Mouse (Mus musculus) lung, postnatal 36 days (tissue): ENCODE measurements around the gene Top2a.

Experiments used
- DNase-seq: peaks from one replicate; pipeline ENCODE4 v3.0.0; 2022; ENCODE audit warnings: mixed read lengths

Gene Top2a

GRCm38 (mm10) chr11:99023500-99024467 lies at the start of gene Top2a:
Top2a (minus strand) TSS chr11:99024189.
- peak; percentile 98 for DNase-seq

- DNase-seq = no peak
Observed at GRCm38 (mm10) chr11:99073781-99074180, 49.8 kb upstream of the Top2a start.

- no peak for DNase-seq
Observed at GRCm38 (mm10) chr11:99071866-99072265, 47.9 kb upstream of the Top2a start.

- DNase-seq = no peak
Observed at GRCm38 (mm10) chr11:99068455-99068854, 44.5 kb upstream of the Top2a start.

GRCm38 (mm10) chr11:99067591-99067990 lies 43.6 kb upstream of the Top2a start:
- DNase-seq = no peak

GRCm38 (mm10) chr11:99065979-99066378 lies 42.0 kb upstream of the Top2a start:
- peak; percentile 97 for DNase-seq

DNA sequence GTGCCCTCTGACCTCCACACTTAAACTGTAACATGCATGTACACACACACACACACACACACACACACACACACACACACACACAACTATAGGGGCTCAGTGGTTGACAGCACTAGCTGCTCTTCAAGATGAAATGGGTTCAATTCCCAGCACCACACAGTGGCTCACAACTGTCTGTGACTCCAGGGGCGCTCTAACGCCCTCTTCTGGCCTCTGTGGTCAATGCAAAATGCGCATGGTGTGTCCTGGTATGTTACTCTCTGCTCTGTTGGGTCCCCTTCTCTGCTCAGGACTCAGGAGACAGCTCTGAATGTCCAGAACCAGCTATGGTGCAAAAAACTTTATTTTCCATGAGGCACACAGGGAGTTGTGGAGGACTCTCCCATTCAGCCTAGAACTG lies 41.4 kb upstream of the Top2a start:
- DNase-seq = no peak

DNA sequence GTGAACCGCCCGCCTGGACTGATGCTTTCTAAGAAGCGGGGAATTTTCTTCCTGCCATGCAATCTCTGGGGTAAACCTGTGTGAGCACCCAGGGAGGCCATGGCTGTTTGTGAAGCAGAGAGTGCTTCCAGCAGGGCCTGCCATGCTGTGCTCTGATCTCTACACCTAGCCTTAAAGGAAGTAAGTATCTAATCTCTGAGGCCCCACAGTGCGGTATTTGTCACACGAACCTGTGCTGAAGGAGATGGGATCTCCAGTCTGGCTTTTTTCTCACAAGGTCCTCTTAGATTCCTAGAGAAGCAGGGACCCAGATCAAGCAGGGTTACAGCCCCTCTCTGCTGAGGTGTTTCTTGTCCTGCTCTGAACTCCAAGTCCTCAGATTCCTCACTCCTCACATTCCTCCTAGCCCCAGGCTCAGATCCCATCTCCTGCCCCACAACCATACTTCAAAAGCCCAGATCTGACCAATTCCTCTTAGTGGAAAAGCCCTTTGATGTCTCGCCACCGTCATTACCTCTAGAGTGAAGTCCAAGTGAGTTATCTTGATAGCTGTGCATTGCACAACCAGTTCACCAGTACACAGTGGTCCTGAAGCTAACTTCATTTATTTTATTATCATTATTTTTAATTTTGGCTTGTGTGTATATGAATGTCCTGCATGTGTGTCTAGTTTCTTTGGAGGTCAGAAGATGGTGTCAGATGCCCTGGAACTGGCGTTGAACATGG lies 39.6 kb upstream of the Top2a start:
- DNase-seq = no peak

DNA sequence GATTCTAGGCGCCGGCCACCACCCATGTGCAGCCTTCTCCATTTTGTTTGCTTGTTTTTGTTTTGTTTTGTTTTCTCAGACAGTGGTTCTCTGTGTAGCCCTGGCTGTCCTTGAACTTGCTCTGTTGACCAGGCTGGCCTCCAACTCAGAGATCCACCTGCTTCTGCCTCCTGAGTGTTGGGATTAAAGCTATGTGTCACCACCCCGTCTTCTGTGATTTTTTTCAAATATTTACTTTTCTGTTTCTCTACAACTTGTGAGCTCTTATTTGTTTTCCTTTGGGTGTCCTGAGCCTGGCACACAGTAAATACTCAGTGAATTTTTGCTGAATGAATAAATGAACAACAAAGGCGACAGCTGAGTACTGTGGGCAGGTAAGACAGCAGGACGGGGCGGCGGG lies 38.7 kb upstream of the Top2a start:
- no peak for DNase-seq

DNA sequence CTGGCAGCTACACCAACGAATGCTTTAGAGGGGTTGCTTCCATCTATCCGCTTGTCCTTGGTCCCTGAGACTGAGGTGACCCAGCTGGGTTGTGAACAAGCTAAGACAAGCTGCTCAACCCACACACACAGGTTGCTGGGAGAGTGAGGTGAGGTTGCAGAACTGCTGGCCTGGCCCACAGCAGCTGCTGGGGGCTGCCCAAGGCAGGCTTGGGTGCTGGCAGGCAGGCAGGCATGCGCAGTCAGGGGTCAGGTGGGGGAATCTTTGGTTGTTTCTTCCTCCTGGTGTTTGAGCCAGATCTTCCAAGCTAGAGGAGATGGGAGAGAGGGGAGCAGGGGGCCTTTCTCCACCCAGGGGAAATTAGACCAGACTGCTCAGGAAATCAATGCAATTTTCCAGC lies 36.4 kb upstream of the Top2a start:
- no peak for DNase-seq

- DNase-seq = no peak
Observed at GRCm38 (mm10) chr11:99055571-99056452, 31.8 kb upstream of the Top2a start.

GRCm38 (mm10) chr11:99055143-99055542 lies 31.2 kb upstream of the Top2a start:
- DNase-seq = no peak

- DNase-seq = no peak
Observed at GRCm38 (mm10) chr11:99047643-99048042, 23.7 kb upstream of the Top2a start.

DNA sequence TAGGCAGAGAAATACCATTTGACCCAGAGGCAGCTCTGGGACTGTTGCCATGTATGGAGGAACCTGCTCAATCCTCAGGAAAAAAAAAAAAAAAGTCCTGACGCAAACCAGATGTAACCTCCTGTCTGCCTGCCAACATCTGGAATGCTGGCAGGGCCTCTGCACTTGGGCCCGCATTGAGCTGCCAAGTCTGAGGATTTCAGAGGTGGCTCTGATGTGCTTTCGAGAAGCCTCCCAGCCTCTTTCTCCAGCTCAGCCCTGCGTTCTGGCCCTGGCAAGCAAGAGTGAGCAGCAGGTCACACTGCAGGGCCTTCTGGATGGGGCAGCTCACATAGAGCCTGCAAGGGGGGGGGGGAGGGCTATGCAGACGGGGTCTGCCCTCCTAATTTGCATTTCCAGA lies 23.1 kb upstream of the Top2a start:
- peak; percentile 73 for DNase-seq

GRCm38 (mm10) chr11:99045159-99045889 lies 21.3 kb upstream of the Top2a start:
- DNase-seq = no peak

- no peak for DNase-seq
Observed at GRCm38 (mm10) chr11:99044306-99044705, 20.3 kb upstream of the Top2a start.

DNA sequence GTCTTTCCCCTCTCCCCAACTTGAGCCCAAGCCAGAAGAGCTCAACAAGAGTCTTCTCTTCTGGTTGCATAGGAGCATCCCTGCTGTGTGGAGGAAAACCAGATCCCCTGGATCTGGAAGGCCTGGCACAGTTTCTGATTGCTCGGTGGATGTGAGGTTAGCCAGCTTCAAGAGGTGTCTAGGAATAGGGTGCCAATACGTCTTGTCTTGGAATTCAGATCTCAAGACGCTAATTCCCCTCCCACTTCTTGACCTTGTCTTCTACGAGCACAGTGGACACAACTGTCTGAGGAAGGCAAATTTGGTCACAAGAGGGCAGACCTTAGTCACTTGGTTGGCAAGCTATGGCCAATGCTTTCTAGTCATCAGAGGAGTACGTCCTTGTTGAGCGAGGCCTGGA lies 19.6 kb upstream of the Top2a start:
- no peak for DNase-seq

- DNase-seq = peak; percentile 69
Observed at GRCm38 (mm10) chr11:99042834-99043431, 18.9 kb upstream of the Top2a start.

GRCm38 (mm10) chr11:99041841-99042780 lies 18.1 kb upstream of the Top2a start:
- DNase-seq = no peak

DNA sequence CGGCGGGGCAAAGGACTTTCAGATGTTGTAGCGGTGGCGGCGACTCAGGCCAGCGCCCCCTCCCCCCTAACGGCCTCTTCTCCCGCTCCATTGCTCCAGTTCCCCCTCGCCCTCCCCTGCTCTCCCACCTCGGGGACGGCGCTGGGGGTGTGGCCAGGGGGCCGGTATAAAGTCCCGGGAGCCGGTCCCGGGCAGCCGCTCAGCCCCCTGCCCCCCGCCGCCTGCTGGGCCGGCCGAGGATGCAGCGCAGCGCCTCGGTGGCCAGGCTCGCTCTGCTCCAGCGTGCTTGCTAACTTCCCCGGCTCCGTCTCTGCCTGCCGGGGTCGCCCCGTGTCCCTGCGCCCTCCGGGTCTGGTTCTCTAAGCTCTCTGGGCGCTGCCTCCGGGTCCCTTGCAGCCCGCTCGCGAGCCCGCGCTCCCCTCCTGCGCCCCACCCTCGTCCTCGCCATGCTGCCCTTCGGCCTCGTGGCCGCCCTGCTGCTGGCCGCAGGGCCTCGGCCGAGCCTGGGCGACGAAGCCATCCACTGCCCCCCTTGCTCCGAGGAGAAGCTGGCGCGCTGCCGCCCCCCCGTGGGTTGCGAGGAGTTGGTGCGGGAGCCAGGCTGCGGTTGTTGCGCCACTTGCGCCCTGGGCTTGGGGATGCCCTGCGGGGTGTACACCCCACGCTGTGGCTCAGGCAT lies 17.2 kb upstream of the Top2a start, which contains the start of gene Igfbp4:
Gene Igfbp4, plus strand, starts transcription at position 194 of the 679 bp plus-strand sequence.
- DNase-seq = peak; percentile 51
